ENCODE assay signal across 8 mouse cellular contexts in the genomic region with DNA sequence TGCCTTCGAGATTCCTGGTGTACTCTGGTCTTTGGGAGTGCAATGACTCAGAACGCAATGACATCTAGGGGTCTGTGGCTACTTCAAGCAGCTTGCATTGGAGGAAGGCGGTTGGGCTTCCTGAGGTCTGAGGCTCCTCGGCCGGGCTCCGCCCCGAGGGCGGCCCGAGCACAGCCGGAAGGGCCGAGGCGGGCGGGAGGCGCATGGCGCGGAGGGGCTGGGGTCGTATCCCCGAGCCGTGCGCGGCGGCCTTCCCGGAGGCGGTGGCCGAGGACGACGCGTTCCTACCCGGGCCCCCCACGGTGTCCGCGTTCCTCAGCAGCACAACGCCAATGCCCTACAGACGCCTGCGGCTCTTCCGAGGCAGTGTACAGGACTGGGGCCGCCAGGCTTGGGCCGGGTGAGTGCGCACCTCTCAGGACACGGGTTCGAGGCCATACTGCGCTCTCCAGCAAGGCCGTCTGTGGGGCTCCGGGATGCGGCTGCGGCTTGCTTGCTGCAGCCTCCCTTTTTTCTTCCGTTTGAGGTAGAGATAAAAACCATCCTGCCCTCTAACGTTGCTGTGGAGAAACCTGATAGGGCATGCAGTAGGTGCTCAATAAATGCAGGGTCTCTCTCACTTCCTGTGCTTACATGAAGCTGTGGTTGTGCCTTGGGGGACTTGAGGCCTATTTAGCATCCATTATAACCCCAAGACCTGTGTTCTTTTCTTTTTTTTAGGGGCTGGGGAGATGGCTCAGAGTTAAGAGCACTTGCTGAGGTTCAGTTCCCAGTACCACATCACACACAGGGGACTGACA. TPM values are rescaled to one million over a fixed set of nuclear protein-coding genes. Genes with fewer than 3 reads are reported as not detected.
DNase-seq lines count a peak whose midpoint lies in the region; ATAC-seq lines count a peak whose summit lies in the region.

No protein-coding gene starts in this region.

- ATAC-seq in megakaryocyte-erythroid progenitor cell, adult 5-6 weeks (replicated peaks; ENCODE audit: low FRiP score, low TSS enrichment, poor library complexity, severe bottlenecking) = 0 out of 2 replicates have a peak, but pooled peaks have one; percentile 26

- intact Hi-C loops in left cerebral cortex, postnatal 25 days (cut with DNase I) = no loop called here

- DNase-seq in heart, adult 11 months = peak; percentile 96
- no peak for DNase-seq in heart, adult 8-10 months (ENCODE audit: low spot score)
- peak; percentile 68 for DNase-seq in adrenal gland, postnatal 14 days
- DNase-seq in heart, adult 9 months (ENCODE audit: low spot score in 2 of 2) = peak; percentile 53 to 58
- peak; percentile 77 for DNase-seq in kidney, postnatal 10 days
- no peak for DNase-seq in left cerebral cortex, postnatal 25 days (ENCODE audit: low spot score in 2 of 2)
- DNase-seq in urinary bladder, postnatal 36 days (ENCODE audit: low spot score in 2 of 2) = no peak

RNA-seq across cellular contexts. Expression of gene Pde4a, which starts 16.1 kb away (rescaled TPM):
- total RNA-seq in heart, adult 8-10 months (2022) = 10 to 100 TPM; 48.5 to 75.4 (median 62.1) TPM
- 22.4 and 22.9 TPM in 2 replicates for total RNA-seq in adrenal gland, postnatal 14 days (2021)
- total RNA-seq in megakaryocyte-erythroid progenitor cell, adult 5-6 weeks (2014; fragmentation: Nextera tagmentation) = 23.5 and 24.3 TPM in 2 replicates
- total RNA-seq in megakaryocyte-erythroid progenitor cell, adult 5-6 weeks (2017) = 2.2 and 3.8 TPM in 2 replicates
- 10 to 100 TPM; 88.9 to 94.4 TPM for total RNA-seq in left cerebral cortex, postnatal 25 days (2021)

RNA-seq across cellular contexts. Expression of gene Cdc37, which starts 31.8 kb away (rescaled TPM):
- 100 to 1,000 TPM; 138 to 170 (median 157) TPM for total RNA-seq in heart, adult 8-10 months (2022)
- total RNA-seq in adrenal gland, postnatal 14 days (2021) = 171 and 185 TPM in 2 replicates
- total RNA-seq in megakaryocyte-erythroid progenitor cell, adult 5-6 weeks (2014; fragmentation: Nextera tagmentation) = 182 and 193 TPM in 2 replicates
- 385 and 442 TPM in 2 replicates for total RNA-seq in megakaryocyte-erythroid progenitor cell, adult 5-6 weeks (2017)
- 100 to 1,000 TPM; 144 to 153 TPM for total RNA-seq in left cerebral cortex, postnatal 25 days (2021)

RNA-seq across cellular contexts. Expression of gene Tyk2, which starts 50.6 kb away (rescaled TPM):
- 1 to 10 TPM; 8.6 to 9.1 (median 8.7) TPM for total RNA-seq in heart, adult 8-10 months (2022)
- 12.6 and 17.3 TPM in 2 replicates for total RNA-seq in adrenal gland, postnatal 14 days (2021)
- 24.9 and 40.0 TPM in 2 replicates for total RNA-seq in megakaryocyte-erythroid progenitor cell, adult 5-6 weeks (2014; fragmentation: Nextera tagmentation)
- 13.2 and 14.4 TPM in 2 replicates for total RNA-seq in megakaryocyte-erythroid progenitor cell, adult 5-6 weeks (2017)
- total RNA-seq in left cerebral cortex, postnatal 25 days (2021) = 10 to 100 TPM; 11.6 to 12.7 TPM

RNA-seq across cellular contexts. Expression of gene Keap1, which starts 57.5 kb away (rescaled TPM):
- total RNA-seq in heart, adult 8-10 months (2022) = 10 to 100 TPM; 43.6 to 52.1 (median 45.5) TPM
- 42.0 and 42.4 TPM in 2 replicates for total RNA-seq in adrenal gland, postnatal 14 days (2021)
- total RNA-seq in megakaryocyte-erythroid progenitor cell, adult 5-6 weeks (2014; fragmentation: Nextera tagmentation) = 25.3 and 27.2 TPM in 2 replicates
- total RNA-seq in megakaryocyte-erythroid progenitor cell, adult 5-6 weeks (2017) = 32.7 and 39.8 TPM in 2 replicates
- 10 to 100 TPM; 49.2 to 51.0 TPM for total RNA-seq in left cerebral cortex, postnatal 25 days (2021)

Comparison
In these comparisons a context has a peak if more than half of its experiments do, and no peak if none do; other contexts are left out.
1. DNase-seq: peak in heart, adult 11 months (single experiment), adrenal gland, postnatal 14 days (single experiment), heart, adult 9 months (2 of 2) and kidney, postnatal 10 days (single experiment); none in heart, adult 8-10 months (single experiment), left cerebral cortex, postnatal 25 days (0 of 2) and urinary bladder, postnatal 36 days (0 of 2).